Comparison of ENCODE assay signal across 8 mouse cellular contexts in genomic region chrX:7657221-7657639, GRCm38 (mm10). TPM values are rescaled to one million over a fixed set of nuclear protein-coding genes. Genes with fewer than 3 reads are reported as not detected.
A peak's percentile ranks its signal among the peaks of the same experiment; 100 is the strongest.
DNase-seq lines count a peak whose midpoint lies in the region; ATAC-seq lines count a peak whose summit lies in the region.

TSS of gene Prickle3 (plus strand) at chrX:7657260.

- H3K4me3 ChIP-seq in neural tube, embryonic 11.5 days (ENCODE audit: low read depth, low read length), result peak within 1 kb of the TSS; percentile 31
- H3K4me3 ChIP-seq in embryonic facial prominence, embryonic 12.5 days, result peak within 1 kb of the TSS; percentile 39
- H3K4me3 ChIP-seq in heart, embryonic 11.5 days (ENCODE audit: low read depth, low read length), result peak within 1 kb of the TSS; percentile 54

- no peak within 1 kb of the TSS for H3K27ac ChIP-seq in neural tube, embryonic 11.5 days (ENCODE audit: low read depth, low read length)
- H3K27ac ChIP-seq in embryonic facial prominence, embryonic 12.5 days, result 0 out of 2 replicates have a peak within 1 kb of the TSS, but pooled peaks have one; percentile 17
- peak within 1 kb of the TSS; percentile 41 for H3K27ac ChIP-seq in heart, embryonic 11.5 days (ENCODE audit: low read depth, low read length)

- H3K36me3 ChIP-seq in neural tube, embryonic 11.5 days (ENCODE audit: control insufficient read depth, insufficient read depth, low read length), result no peaks in the 10 kb centered on the region
- H3K36me3 ChIP-seq in embryonic facial prominence, embryonic 12.5 days, result no peaks in the 10 kb centered on the region
- no peaks in the 10 kb centered on the region; the same call in 1 of the 2 replicates for H3K36me3 ChIP-seq in heart, embryonic 11.5 days (ENCODE audit: control insufficient read depth, insufficient read depth, low read length)

- DNase-seq in neural tube, embryonic 11.5 days (ENCODE audit: low spot score), result no peak
- no peak for DNase-seq in neural tube, embryonic 10.5 days (ENCODE audit: extremely low spot score, low spot score)
- DNase-seq in kidney, adult 9 months, result peak; percentile 63
- peak; percentile 78 for DNase-seq in lung, postnatal 10 days
- peak; percentile 52 to 62 for DNase-seq in spleen, adult 18-20 months
- no peak for DNase-seq in layer of hippocampus, postnatal 25 days (ENCODE audit: extremely low spot score in 1 of 2, low spot score in 1 of 2)

- peak within 1 kb of the TSS; percentile 39 for H3K9ac ChIP-seq in neural tube, embryonic 11.5 days (ENCODE audit: low read length)
- H3K9ac ChIP-seq in embryonic facial prominence, embryonic 12.5 days, result peak within 1 kb of the TSS; percentile 53
- peak within 1 kb of the TSS; percentile 70 for H3K9ac ChIP-seq in heart, embryonic 11.5 days (ENCODE audit: low read depth, low read length)

- H3K4me1 ChIP-seq in neural tube, embryonic 11.5 days (ENCODE audit: control insufficient read depth, insufficient read depth, low read length), result no peaks in the 10 kb centered on the region
- no peaks in the 10 kb centered on the region for H3K4me1 ChIP-seq in embryonic facial prominence, embryonic 12.5 days
- 0 out of 2 replicates have a peak, but pooled peaks cover 2% of the 10 kb centered on the region for H3K4me1 ChIP-seq in heart, embryonic 11.5 days (ENCODE audit: control insufficient read depth, insufficient read depth, low read length)

- H3K4me2 ChIP-seq in neural tube, embryonic 11.5 days (ENCODE audit: low read depth), result peak within 1 kb of the TSS; percentile 36
- peak within 1 kb of the TSS; percentile 47 for H3K4me2 ChIP-seq in embryonic facial prominence, embryonic 12.5 days (replicated peaks)
- H3K4me2 ChIP-seq in heart, embryonic 11.5 days, result peak within 1 kb of the TSS; percentile 66

- 35% methylated on average over 26 of the region's 26 CpGs for WGBS in neural tube, embryonic 11.5 days
- 22% methylated on average over 26 of the region's 26 CpGs for WGBS in embryonic facial prominence, embryonic 12.5 days
- WGBS in heart, embryonic 11.5 days (ENCODE audit: insufficient replicate concordance), result 17% methylated on average over 26 of the region's 26 CpGs

- H3K9me3 ChIP-seq in neural tube, embryonic 11.5 days (ENCODE audit: control insufficient read depth, low read length), result no peaks in the 10 kb centered on the region
- H3K9me3 ChIP-seq in embryonic facial prominence, embryonic 12.5 days, result no peaks in the 10 kb centered on the region
- H3K9me3 ChIP-seq in heart, embryonic 11.5 days (replicated peaks; ENCODE audit: control insufficient read depth, low read length), result no peaks in the 10 kb centered on the region

- H3K27me3 ChIP-seq in neural tube, embryonic 11.5 days (ENCODE audit: control insufficient read depth, insufficient read depth, low read length), result no peaks in the 10 kb centered on the region
- H3K27me3 ChIP-seq in embryonic facial prominence, embryonic 12.5 days, result no peaks in the 10 kb centered on the region
- no peaks in the 10 kb centered on the region for H3K27me3 ChIP-seq in heart, embryonic 11.5 days (ENCODE audit: control insufficient read depth, insufficient read depth, low read length)

- no peak for ATAC-seq in neural tube, embryonic 11.5 days (ENCODE audit: insufficient read depth, low FRiP score, low TSS enrichment)
- ATAC-seq in embryonic facial prominence, embryonic 12.5 days (ENCODE audit: insufficient number of reproducible peaks, insufficient read depth, low FRiP score, low TSS enrichment), result peak; percentile 74; the same call in 1 of the 2 replicates
- ATAC-seq in heart, embryonic 11.5 days (replicated peaks; ENCODE audit: insufficient number of reproducible peaks, low FRiP score, low TSS enrichment), result peak; percentile 71; the same call in 1 of the 2 replicates

RNA-seq across cellular contexts. Expression of gene Prickle3, which starts in this region (rescaled TPM):
- polyA plus RNA-seq in neural tube, embryonic 11.5 days (2014; fragmentation: Nextera tagmentation; extraction: Ambion mirVana), result 2.4 and 3.1 TPM in 2 replicates
- polyA plus RNA-seq in embryonic facial prominence, embryonic 12.5 days (2016; fragmentation: Nextera tagmentation; extraction: Ambion mirVana), result 6.6 and 7.1 TPM in 2 replicates
- 4.4 and 5.2 TPM in 2 replicates for polyA plus RNA-seq in heart, embryonic 11.5 days (2014; fragmentation: Nextera tagmentation; extraction: Ambion mirVana)
- under 1 TPM; 0.57 to 0.82 TPM for total RNA-seq in layer of hippocampus, postnatal 25 days (2021)

Comparison
In these comparisons a context has a peak if more than half of its experiments do, and no peak if none do; other contexts are left out.
1. DNase-seq: peak in kidney, adult 9 months (single experiment), lung, postnatal 10 days (single experiment) and spleen, adult 18-20 months (2 of 2); none in neural tube, embryonic 11.5 days (single experiment), neural tube, embryonic 10.5 days (single experiment) and layer of hippocampus, postnatal 25 days (0 of 2).
2. Peak in every context shown above with its lines, with median percentiles within 50 percentile points of each other: H3K4me2 ChIP-seq, H3K4me3 ChIP-seq and H3K9ac ChIP-seq.